Mouse (Mus musculus): ENCODE measurements around the gene Pfdn6. TPM values are rescaled to one million over a fixed set of nuclear protein-coding genes. Genes with fewer than 3 reads are reported as not detected.

Gene Pfdn6
- polyA plus RNA-seq (2012; rRNA removed; ENCODE audit: low replicate concordance), result 12.4 and 16.1 TPM in 2 replicates

DNA sequence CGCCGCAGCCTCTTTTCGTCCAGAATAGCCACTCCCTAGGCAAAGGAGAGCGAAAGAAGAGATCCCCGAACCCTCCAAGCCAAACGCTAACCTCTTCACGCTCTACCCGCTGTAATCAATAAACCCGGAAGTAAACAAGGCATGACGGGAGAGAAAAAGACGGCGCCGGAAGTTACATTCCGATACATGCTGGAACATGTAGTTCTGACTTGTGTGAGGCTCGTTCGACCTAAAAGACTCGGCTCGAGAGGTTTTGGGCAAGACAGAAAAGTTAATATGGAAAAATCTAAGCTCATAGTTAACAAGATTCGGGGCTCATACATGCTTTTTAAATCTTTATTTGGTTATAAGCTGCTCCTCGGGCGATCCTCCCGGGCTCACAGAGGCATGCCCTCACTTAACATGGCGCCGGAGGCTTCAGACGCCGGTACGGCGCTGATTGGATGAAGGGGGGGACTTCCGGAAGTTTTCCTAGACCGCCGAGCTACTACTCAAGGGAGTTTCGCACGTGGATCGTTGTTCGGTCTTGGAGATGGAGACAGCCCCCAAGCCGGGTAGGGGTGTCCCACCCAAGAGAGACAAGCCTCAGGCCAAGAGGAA lies at the start of gene Pfdn6, which contains the start of gene Wdr46:
TSS of gene Pfdn6 (minus strand) at position 138 of the 600 bp plus-strand sequence.
TSS of gene Wdr46 (plus strand) at position 455 of the 600 bp plus-strand sequence.

GRCm38 (mm10) chr17:33955555-33956214 lies 15.5 kb upstream of the Pfdn6 start, which contains the start of the genes Vps52 and Rps18:
Vps52 (plus strand) TSS chr17:33955812.
Rps18 (minus strand) TSS chr17:33956001.

DNA sequence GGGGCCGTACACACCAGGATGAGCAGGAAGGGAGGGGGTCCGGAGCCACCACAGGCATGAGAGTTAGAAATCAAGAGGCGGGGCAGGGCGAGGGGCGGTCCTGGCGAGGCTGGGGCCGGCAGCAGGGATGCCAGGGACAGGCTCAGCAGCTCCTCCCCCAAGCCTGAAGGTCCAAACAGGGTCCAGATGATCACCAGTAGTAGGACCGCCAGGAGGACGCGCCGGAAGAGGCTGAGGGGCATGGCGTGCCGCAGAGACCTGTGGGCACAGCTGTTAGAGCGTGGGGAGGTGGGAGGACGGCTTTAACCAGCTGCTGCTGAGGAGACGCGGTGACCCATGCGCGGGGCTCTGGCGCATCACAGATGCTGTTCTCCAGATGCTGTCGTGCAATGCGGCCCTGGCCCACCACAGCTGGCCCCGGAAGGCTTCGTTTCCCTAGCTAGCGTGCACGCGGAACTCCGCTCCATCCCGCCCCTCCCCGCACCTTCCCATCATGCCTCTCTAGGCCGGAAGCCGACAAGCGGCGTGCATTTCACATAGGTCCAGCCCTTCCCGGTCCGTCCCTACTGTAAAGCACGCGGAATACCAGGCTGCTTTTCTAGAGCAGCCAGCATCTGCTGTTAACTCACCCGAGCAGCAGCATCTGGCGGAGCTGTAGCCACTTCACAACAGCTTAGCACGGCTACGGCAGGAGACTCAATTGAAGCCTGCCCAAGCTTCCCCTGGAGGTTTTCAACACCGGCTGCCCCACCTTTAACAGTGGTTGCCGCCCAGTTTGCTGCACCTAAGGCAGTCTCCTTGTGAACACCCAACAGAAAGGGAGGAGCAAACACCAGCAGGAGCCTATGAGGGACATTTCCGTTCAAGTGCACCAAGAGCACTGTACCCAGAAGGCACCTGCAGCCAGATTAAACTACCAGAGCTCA lies 11.1 kb upstream of the Pfdn6 start, which contains the start of gene B3galt4:
TSS of gene B3galt4 (minus strand) at position 468 of the 926 bp plus-strand sequence.

GRCm38 (mm10) chr17:33929371-33930279 lies 10.5 kb downstream of the Pfdn6 start, which contains the start of gene Rgl2:
Rgl2 (plus strand) TSS chr17:33929543.

GRCm38 (mm10) chr17:33915671-33916250 lies 24.4 kb downstream of the Pfdn6 start, which contains the start of the genes Tapbp and Zbtb22:
Tapbp (plus strand) TSS chr17:33915899.
Zbtb22 (plus strand) TSS chr17:33915904.

DNA sequence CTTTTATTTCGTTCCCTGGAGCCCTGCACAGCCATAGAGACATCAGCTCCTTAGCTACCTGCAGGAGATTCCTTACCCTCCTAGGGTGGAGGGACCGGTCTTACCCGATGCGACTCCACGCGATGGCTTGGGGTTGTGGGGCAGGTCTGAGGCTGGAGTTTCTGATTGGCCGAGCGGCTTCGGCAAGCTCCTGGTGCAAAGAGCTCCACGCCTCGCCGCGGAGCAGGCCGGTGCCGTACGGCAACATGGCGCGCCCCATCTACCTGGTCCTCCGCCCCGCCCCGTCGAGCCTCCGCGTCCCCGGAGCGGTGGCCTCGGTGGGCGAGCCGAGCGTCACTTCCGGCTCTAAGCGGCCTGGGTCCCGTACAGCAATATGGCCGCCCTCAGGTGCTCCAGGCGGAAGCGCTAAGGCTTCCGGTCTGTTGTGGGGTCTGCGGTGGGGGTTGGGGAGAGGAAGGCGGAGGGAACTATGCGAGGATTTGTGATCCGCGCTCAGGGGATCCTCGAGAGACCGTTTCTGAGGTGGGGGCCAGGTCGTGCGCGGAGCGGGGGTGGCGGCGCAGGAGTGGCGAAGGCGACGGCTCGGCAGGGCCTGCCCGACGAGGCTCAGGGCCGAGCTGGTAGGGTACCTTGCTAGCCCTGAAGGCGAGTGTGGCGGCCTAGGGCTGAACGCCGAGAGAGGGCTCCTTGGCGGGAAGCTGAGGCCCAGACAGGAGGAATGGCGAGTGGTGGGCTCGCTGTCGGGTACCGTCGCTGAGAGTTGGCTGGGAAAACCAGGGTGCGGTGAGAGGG lies 30.9 kb downstream of the Pfdn6 start, which contains the start of gene Daxx:
TSS of gene Daxx (plus strand) at position 338 of the 792 bp plus-strand sequence.

DNA sequence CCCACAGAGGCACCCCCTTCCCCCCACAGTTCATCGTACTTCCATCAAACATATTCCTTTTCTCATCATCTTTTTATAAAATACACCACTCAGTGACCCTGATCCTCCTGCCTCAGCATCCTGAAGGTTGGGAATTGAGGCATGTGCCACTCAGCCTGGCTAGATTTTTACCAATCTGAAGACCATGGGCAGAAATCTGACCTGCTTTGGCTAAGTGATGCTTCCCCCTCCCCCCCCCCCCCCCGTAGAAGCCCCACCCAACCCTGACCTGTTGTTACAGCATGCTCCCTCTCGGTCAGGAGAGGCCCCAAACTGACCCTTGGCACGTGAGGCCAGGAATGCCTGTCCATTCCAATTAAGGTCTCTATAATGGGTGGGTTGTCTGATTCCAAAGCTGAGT lies 35.3 kb downstream of the Pfdn6 start, which contains the start of gene Platr17:
TSS of gene Platr17 (plus strand) at position 301 of the 400 bp plus-strand sequence.

DNA sequence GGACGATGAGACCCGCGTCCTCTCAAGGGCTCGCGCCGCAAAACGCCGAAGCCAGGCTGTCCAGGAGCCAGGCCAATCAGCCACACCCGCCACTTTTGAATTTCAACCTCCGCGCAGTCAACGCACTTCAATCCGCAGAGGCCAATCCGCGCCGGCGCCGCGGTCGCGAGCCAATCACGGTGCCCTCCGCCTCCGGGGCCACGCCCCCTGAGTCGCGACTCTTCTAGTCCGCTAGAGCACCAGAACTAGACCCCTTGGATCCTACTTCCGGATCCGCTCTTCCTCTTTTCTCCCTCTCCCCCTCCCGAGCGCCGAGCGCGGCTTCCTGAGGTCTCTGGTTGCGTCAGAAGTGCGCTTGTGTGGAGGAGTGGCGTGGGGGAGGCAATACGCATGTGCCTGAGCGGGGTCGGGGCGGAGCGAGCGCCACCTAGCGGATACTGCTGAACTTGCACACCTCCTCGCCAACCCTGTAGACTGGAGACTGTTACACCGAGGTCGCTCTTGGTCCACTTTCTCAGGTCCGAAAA lies 49.5 kb downstream of the Pfdn6 start, which contains the start of gene Kifc1:
TSS of gene Kifc1 (minus strand) at position 129 of the 527 bp plus-strand sequence.

Other genes starting within 250 kb of the Pfdn6 start
- 123 and 128 TPM in 2 replicates for gene March2, start 221.7 kb downstream of the Pfdn6 start, polyA plus RNA-seq (2012; rRNA removed; ENCODE audit: low replicate concordance)
- 393 and 399 TPM in 2 replicates for gene Rab11b, start 179.8 kb downstream of the Pfdn6 start, polyA plus RNA-seq (2012; rRNA removed; ENCODE audit: low replicate concordance)
- gene Angptl4, start 158.5 kb downstream of the Pfdn6 start, polyA plus RNA-seq (2012; rRNA removed; ENCODE audit: low replicate concordance), result 140 and 183 TPM in 2 replicates
- 123 and 162 TPM in 2 replicates for gene Kank3, start 129.8 kb downstream of the Pfdn6 start, polyA plus RNA-seq (2012; rRNA removed; ENCODE audit: low replicate concordance)
- 609 and 610 TPM in 2 replicates for gene Rps28, start 115.8 kb downstream of the Pfdn6 start, polyA plus RNA-seq (2012; rRNA removed; ENCODE audit: low replicate concordance)
- 532 and 579 TPM in 2 replicates for gene Ndufa7, start 115.8 kb downstream of the Pfdn6 start, polyA plus RNA-seq (2012; rRNA removed; ENCODE audit: low replicate concordance)
- gene Cd320, start 97.3 kb downstream of the Pfdn6 start, polyA plus RNA-seq (2012; rRNA removed; ENCODE audit: low replicate concordance), result 97.5 and 125 TPM in 2 replicates
- gene Gm7029, start 66.5 kb downstream of the Pfdn6 start, polyA plus RNA-seq (2012; rRNA removed; ENCODE audit: low replicate concordance), result not detected in 2 replicates
- 2.1 and 4.2 TPM in 2 replicates for gene Kifc1, start 49.7 kb downstream of the Pfdn6 start, polyA plus RNA-seq (2012; rRNA removed; ENCODE audit: low replicate concordance)
- 0.93 and 1.6 TPM in 2 replicates for gene Platr17, start 35.2 kb downstream of the Pfdn6 start, polyA plus RNA-seq (2012; rRNA removed; ENCODE audit: low replicate concordance)
- gene Daxx, start 30.9 kb downstream of the Pfdn6 start, polyA plus RNA-seq (2012; rRNA removed; ENCODE audit: low replicate concordance), result 64.8 and 67.0 TPM in 2 replicates
- gene Tapbp, start 24.4 kb downstream of the Pfdn6 start, polyA plus RNA-seq (2012; rRNA removed; ENCODE audit: low replicate concordance), result 238 and 378 TPM in 2 replicates
- gene Zbtb22, start 24.4 kb downstream of the Pfdn6 start, polyA plus RNA-seq (2012; rRNA removed; ENCODE audit: low replicate concordance), result 72.4 and 116 TPM in 2 replicates
- 255 and 438 TPM in 2 replicates for gene Rgl2, start 10.8 kb downstream of the Pfdn6 start, polyA plus RNA-seq (2012; rRNA removed; ENCODE audit: low replicate concordance)
- 18.2 and 23.7 TPM in 2 replicates for gene Wdr46, start 317 bp upstream of the Pfdn6 start, polyA plus RNA-seq (2012; rRNA removed; ENCODE audit: low replicate concordance)
- gene B3galt4, start 11.1 kb upstream of the Pfdn6 start, polyA plus RNA-seq (2012; rRNA removed; ENCODE audit: low replicate concordance), result 9.8 and 25.7 TPM in 2 replicates
- gene Vps52, start 15.5 kb upstream of the Pfdn6 start, polyA plus RNA-seq (2012; rRNA removed; ENCODE audit: low replicate concordance), result 68.7 and 74.9 TPM in 2 replicates
- gene Rps18, start 15.7 kb upstream of the Pfdn6 start, polyA plus RNA-seq (2012; rRNA removed; ENCODE audit: low replicate concordance), result 283 and 376 TPM in 2 replicates
- gene H2-K1, start 60.0 kb upstream of the Pfdn6 start, polyA plus RNA-seq (2012; rRNA removed; ENCODE audit: low replicate concordance), result 6,978 and 9,315 TPM in 2 replicates
- 29.1 and 42.5 TPM in 2 replicates for gene Ring1, start 84.3 kb upstream of the Pfdn6 start, polyA plus RNA-seq (2012; rRNA removed; ENCODE audit: low replicate concordance)
- gene H2-Ke6, start 87.7 kb upstream of the Pfdn6 start, polyA plus RNA-seq (2012; rRNA removed; ENCODE audit: low replicate concordance), result 89.2 and 219 TPM in 2 replicates
- 148 and 187 TPM in 2 replicates for gene Slc39a7, start 91.3 kb upstream of the Pfdn6 start, polyA plus RNA-seq (2012; rRNA removed; ENCODE audit: low replicate concordance)
- 62.9 and 110 TPM in 2 replicates for gene Rxrb, start 91.5 kb upstream of the Pfdn6 start, polyA plus RNA-seq (2012; rRNA removed; ENCODE audit: low replicate concordance)
- gene Col11a2, start 99.1 kb upstream of the Pfdn6 start, polyA plus RNA-seq (2012; rRNA removed; ENCODE audit: low replicate concordance), result 1.8 and 4.3 TPM in 2 replicates
- gene H2-Oa, start 152.0 kb upstream of the Pfdn6 start, polyA plus RNA-seq (2012; rRNA removed; ENCODE audit: low replicate concordance), result 59.6 and 112 TPM in 2 replicates
- gene H2-DMa, start 179.2 kb upstream of the Pfdn6 start, polyA plus RNA-seq (2012; rRNA removed; ENCODE audit: low replicate concordance), result 180 and 191 TPM in 2 replicates
- gene Brd2, start 182.3 kb upstream of the Pfdn6 start, polyA plus RNA-seq (2012; rRNA removed; ENCODE audit: low replicate concordance), result 112 and 199 TPM in 2 replicates
- 125 and 219 TPM in 2 replicates for gene H2-DMb2, start 203.0 kb upstream of the Pfdn6 start, polyA plus RNA-seq (2012; rRNA removed; ENCODE audit: low replicate concordance)
- 243 and 276 TPM in 2 replicates for gene H2-DMb1, start 212.7 kb upstream of the Pfdn6 start, polyA plus RNA-seq (2012; rRNA removed; ENCODE audit: low replicate concordance)
- 81.6 and 135 TPM in 2 replicates for gene Tap1, start 247.2 kb upstream of the Pfdn6 start, polyA plus RNA-seq (2012; rRNA removed; ENCODE audit: low replicate concordance)
- 108 and 188 TPM in 2 replicates for gene Psmb9, start 247.4 kb upstream of the Pfdn6 start, polyA plus RNA-seq (2012; rRNA removed; ENCODE audit: low replicate concordance)